8 mouse cellular contexts compared by ENCODE assay signal in genomic region chr7:45129776-45130512, GRCm38 (mm10). TPM values are rescaled to one million over a fixed set of nuclear protein-coding genes. Genes with fewer than 3 reads are reported as not detected.
DNase-seq lines count a peak whose midpoint lies in the region; ATAC-seq and TF ChIP-seq lines count a peak whose summit lies in the region.

No protein-coding gene starts in this region.

- no peaks in the 10 kb centered on the region for H3K27me3 ChIP-seq in neural tube, embryonic 11.5 days (ENCODE audit: control insufficient read depth, insufficient read depth, low read length)
- H3K27me3 ChIP-seq in limb, embryonic 14.5 days (ENCODE audit: control insufficient read depth, insufficient read depth, low read length) = no peaks in the 10 kb centered on the region
- no peaks in the 10 kb centered on the region for H3K27me3 ChIP-seq in stomach, embryonic 16.5 days (ENCODE audit: control insufficient read depth, insufficient read depth, low read length)

- H3K4me2 ChIP-seq in neural tube, embryonic 11.5 days (ENCODE audit: low read depth) = peak overlapping the region; percentile 59
- peak overlapping the region; percentile 57 for H3K4me2 ChIP-seq in limb, embryonic 14.5 days (replicated peaks; ENCODE audit: low read depth, low read length, severe bottlenecking)
- peak overlapping the region; percentile 68 for H3K4me2 ChIP-seq in stomach, embryonic 16.5 days (ENCODE audit: low read depth, low read length)

- H3K4me3 ChIP-seq in neural tube, embryonic 11.5 days (ENCODE audit: low read depth, low read length) = peak overlapping the region; percentile 95; the same call in 1 of the 2 replicates
- peak overlapping the region; percentile 96 for H3K4me3 ChIP-seq in limb, embryonic 14.5 days (replicated peaks; ENCODE audit: low read length)
- peak overlapping the region; percentile 50 for H3K4me3 ChIP-seq in stomach, embryonic 16.5 days (replicated peaks; ENCODE audit: low read length)

- peak; percentile 49 for DNase-seq in cerebellum, adult 9-10 months
- DNase-seq in neural tube, embryonic 11.5 days (ENCODE audit: low spot score) = no peak
- no peak for DNase-seq in neural tube, embryonic 10.5 days (ENCODE audit: extremely low spot score, low spot score)
- no peak for DNase-seq in limb, embryonic 14.5 days (ENCODE audit: low spot score)
- DNase-seq in urinary bladder, adult 18-20 months (ENCODE audit: low spot score in 2 of 2) = no peak
- DNase-seq in urinary bladder, postnatal 4 days (ENCODE audit: low spot score in 2 of 2) = no peak

- 52% methylated on average over 15 of the region's 15 CpGs for WGBS in neural tube, embryonic 11.5 days
- 63% methylated on average over 12 of the region's 15 CpGs for WGBS in limb, embryonic 14.5 days
- 56% methylated on average over 15 of the region's 15 CpGs for WGBS in stomach, embryonic 16.5 days

- H3K36me3 ChIP-seq in neural tube, embryonic 11.5 days (ENCODE audit: control insufficient read depth, insufficient read depth, low read length) = peaks cover 21% of the 10 kb centered on the region
- peaks cover 26% of the 10 kb centered on the region for H3K36me3 ChIP-seq in limb, embryonic 14.5 days (ENCODE audit: control insufficient read depth, insufficient read depth, low read length)
- peaks cover 15% of the 10 kb centered on the region for H3K36me3 ChIP-seq in stomach, embryonic 16.5 days (ENCODE audit: control insufficient read depth, insufficient read depth, low read length)

- H3K9ac ChIP-seq in neural tube, embryonic 11.5 days (ENCODE audit: low read length) = peak overlapping the region; percentile 77; the same call in 1 of the 2 replicates
- H3K9ac ChIP-seq in limb, embryonic 14.5 days (ENCODE audit: low read depth, low read length, severe bottlenecking) = peak overlapping the region; percentile 59
- peak overlapping the region; percentile 73 for H3K9ac ChIP-seq in stomach, embryonic 16.5 days (ENCODE audit: low read length)

- no peak for ATAC-seq in cerebellum, adult (ENCODE audit: insufficient number of reproducible peaks, low FRiP score, low TSS enrichment)
- ATAC-seq in neural tube, embryonic 11.5 days (ENCODE audit: insufficient read depth, low FRiP score, low TSS enrichment) = no peak
- no peak for ATAC-seq in limb, embryonic 14.5 days (ENCODE audit: low FRiP score, low read depth)
- ATAC-seq in stomach, embryonic 16.5 days (ENCODE audit: insufficient read depth, low FRiP score) = no peak

- no peak for TF ChIP-seq POLR2A in limb, embryonic 14.5 days (IDR thresholded peaks at IDR 0.05; ENCODE audit: borderline replicate concordance, extremely low read depth, insufficient read depth, insufficient read length)

- H3K9me3 ChIP-seq in neural tube, embryonic 11.5 days (ENCODE audit: control insufficient read depth, low read length) = no peaks in the 10 kb centered on the region
- H3K9me3 ChIP-seq in limb, embryonic 14.5 days (ENCODE audit: control insufficient read depth, low read length) = no peaks in the 10 kb centered on the region
- H3K9me3 ChIP-seq in stomach, embryonic 16.5 days (replicated peaks; ENCODE audit: control insufficient read depth, low read length) = peaks cover 4% of the 10 kb centered on the region; the same call in 1 of the 2 replicates

- H3K27ac ChIP-seq in neural tube, embryonic 11.5 days (ENCODE audit: low read depth, low read length) = peak overlapping the region; percentile 77; the same call in 1 of the 2 replicates
- H3K27ac ChIP-seq in limb, embryonic 14.5 days (replicated peaks; ENCODE audit: low read depth, low read length) = peak overlapping the region; percentile 80; the same call in 1 of the 2 replicates
- H3K27ac ChIP-seq in stomach, embryonic 16.5 days (ENCODE audit: low read length) = peak overlapping the region; percentile 84

- H3K4me1 ChIP-seq in neural tube, embryonic 11.5 days (ENCODE audit: control insufficient read depth, insufficient read depth, low read length) = peaks cover 16% of the 10 kb centered on the region
- H3K4me1 ChIP-seq in limb, embryonic 14.5 days (ENCODE audit: control insufficient read depth, insufficient read depth, low read length) = peaks cover 23% of the 10 kb centered on the region
- H3K4me1 ChIP-seq in stomach, embryonic 16.5 days (ENCODE audit: control insufficient read depth, insufficient read depth, low read length) = peaks cover 23% of the 10 kb centered on the region

RNA-seq across cellular contexts. Expression of gene Rpl13a, which starts 1.4 kb away (rescaled TPM):
- 1,071 and 1,190 TPM in 2 replicates for polyA plus RNA-seq in neural tube, embryonic 11.5 days (2014; fragmentation: Nextera tagmentation; extraction: Ambion mirVana)
- 3,691 and 3,912 TPM in 2 replicates for polyA plus RNA-seq in limb, embryonic 14.5 days (2012; rRNA removed)
- polyA plus RNA-seq in limb, embryonic 14.5 days (2014; fragmentation: Nextera tagmentation; extraction: Ambion mirVana) = 1,718 and 1,777 TPM in 2 replicates
- 1,102 and 1,332 TPM in 2 replicates for polyA plus RNA-seq in stomach, embryonic 16.5 days (2015; fragmentation: Nextera tagmentation; extraction: Ambion mirVana)

RNA-seq across cellular contexts. Expression of gene Rps11, which starts 5.7 kb away (rescaled TPM):
- polyA plus RNA-seq in neural tube, embryonic 11.5 days (2014; fragmentation: Nextera tagmentation; extraction: Ambion mirVana) = 1,454 and 1,462 TPM in 2 replicates
- polyA plus RNA-seq in limb, embryonic 14.5 days (2012; rRNA removed) = 563 and 814 TPM in 2 replicates
- 1,719 and 1,751 TPM in 2 replicates for polyA plus RNA-seq in limb, embryonic 14.5 days (2014; fragmentation: Nextera tagmentation; extraction: Ambion mirVana)
- polyA plus RNA-seq in stomach, embryonic 16.5 days (2015; fragmentation: Nextera tagmentation; extraction: Ambion mirVana) = 1,225 and 1,374 TPM in 2 replicates

RNA-seq across cellular contexts. Expression of gene Gm45713, which starts 6.1 kb away (rescaled TPM):
- polyA plus RNA-seq in neural tube, embryonic 11.5 days (2014; fragmentation: Nextera tagmentation; extraction: Ambion mirVana) = 0.21 and 0.30 TPM in 2 replicates
- polyA plus RNA-seq in limb, embryonic 14.5 days (2012; rRNA removed) = 0.31 TPM in 1 of 2 replicates, not detected in the other
- polyA plus RNA-seq in limb, embryonic 14.5 days (2014; fragmentation: Nextera tagmentation; extraction: Ambion mirVana) = 0.39 and 1.4 TPM in 2 replicates
- not detected in 2 replicates for polyA plus RNA-seq in stomach, embryonic 16.5 days (2015; fragmentation: Nextera tagmentation; extraction: Ambion mirVana)

RNA-seq across cellular contexts. Expression of gene Flt3l, which starts 6.3 kb away (rescaled TPM):
- polyA plus RNA-seq in neural tube, embryonic 11.5 days (2014; fragmentation: Nextera tagmentation; extraction: Ambion mirVana) = 0.76 and 0.85 TPM in 2 replicates
- polyA plus RNA-seq in limb, embryonic 14.5 days (2012; rRNA removed) = 12.4 and 18.6 TPM in 2 replicates
- 2.2 and 3.3 TPM in 2 replicates for polyA plus RNA-seq in limb, embryonic 14.5 days (2014; fragmentation: Nextera tagmentation; extraction: Ambion mirVana)
- polyA plus RNA-seq in stomach, embryonic 16.5 days (2015; fragmentation: Nextera tagmentation; extraction: Ambion mirVana) = 2.2 and 2.8 TPM in 2 replicates

RNA-seq across cellular contexts. Expression of gene Pih1d1, which starts 24.2 kb away (rescaled TPM):
- polyA plus RNA-seq in neural tube, embryonic 11.5 days (2014; fragmentation: Nextera tagmentation; extraction: Ambion mirVana) = 98.4 and 108 TPM in 2 replicates
- 115 and 118 TPM in 2 replicates for polyA plus RNA-seq in limb, embryonic 14.5 days (2012; rRNA removed)
- 86.4 and 87.3 TPM in 2 replicates for polyA plus RNA-seq in limb, embryonic 14.5 days (2014; fragmentation: Nextera tagmentation; extraction: Ambion mirVana)
- polyA plus RNA-seq in stomach, embryonic 16.5 days (2015; fragmentation: Nextera tagmentation; extraction: Ambion mirVana) = 81.0 and 81.9 TPM in 2 replicates
